Mouse (Mus musculus): Measurements from ENCODE around the gene Pkp1.
A peak's percentile ranks its signal among the peaks of the same experiment; 100 is the strongest.

- TF ChIP-seq CTCF (IDR thresholded peaks at IDR 0.05; ENCODE audit: low read depth, low read length) (peak; percentile 74), POLR2A (IDR thresholded peaks at IDR 0.05; ENCODE audit: extremely low read depth, insufficient read depth, low read length) (no peak)
These were observed 68.1 kb downstream of the Pkp1 start for GRCm38 (mm10) chr1:135850722-135851512.

All from liver, adult 2 months (tissue).